Mouse (Mus musculus): Measurements from ENCODE around the gene Snx32. TPM values are rescaled to one million over a fixed set of nuclear protein-coding genes. Genes with fewer than 3 reads are reported as not detected.

Snx32 gene
- polyA plus RNA-seq, 1 experiment from 2014 or later: 8.6 TPM

GRCm38 (mm10) chr19:5516906-5517505, 6.7 kb upstream of the Snx32 start:
- Histone ChIP-seq H3K9me3 (ENCODE audit: control insufficient read depth, low read length) (no peaks in the 10 kb centered on the region), H3K9ac (ENCODE audit: low read length) (no peak overlapping the region), H3K4me2 (ENCODE audit: low read depth, severe bottlenecking) (no peak overlapping the region), H3K27ac (replicated peaks; ENCODE audit: low read depth, low read length) (no peak overlapping the region), H3K4me3 (ENCODE audit: low read depth, low read length) (no peak overlapping the region), H3K4me1 (ENCODE audit: control insufficient read depth, insufficient read depth, low read length) (no peaks in the 10 kb centered on the region), H3K36me3 (ENCODE audit: control insufficient read depth, insufficient read depth, low read length) (no peaks in the 10 kb centered on the region), H3K27me3 (ENCODE audit: control insufficient read depth, insufficient read depth, low read length) (no peaks in the 10 kb centered on the region)
- DNase-seq (ENCODE audit: low spot score): no peak
- 82% methylated on average over 8 of the region's 8 CpGs for WGBS
- no peak for ATAC-seq (ENCODE audit: insufficient number of reproducible peaks, low FRiP score, low TSS enrichment, low read depth)

- H3K4me2 ChIP-seq (ENCODE audit: low read depth, severe bottlenecking): no peak overlapping the region
- no peaks in the 10 kb centered on the region for H3K4me1 ChIP-seq (ENCODE audit: control insufficient read depth, insufficient read depth, low read length)
- ATAC-seq (ENCODE audit: insufficient number of reproducible peaks, low FRiP score, low TSS enrichment, low read depth): no peak
- no peak overlapping the region for H3K9ac ChIP-seq (ENCODE audit: low read length)
- H3K36me3 ChIP-seq (ENCODE audit: control insufficient read depth, insufficient read depth, low read length): no peaks in the 10 kb centered on the region
- DNase-seq (ENCODE audit: low spot score): no peak
- no peak overlapping the region for H3K4me3 ChIP-seq (ENCODE audit: low read depth, low read length)
- no peak overlapping the region for H3K27ac ChIP-seq (replicated peaks; ENCODE audit: low read depth, low read length)
- WGBS: 86% methylated on average over 7 of the region's 7 CpGs
- H3K27me3 ChIP-seq (ENCODE audit: control insufficient read depth, insufficient read depth, low read length): no peaks in the 10 kb centered on the region
- no peaks in the 10 kb centered on the region for H3K9me3 ChIP-seq (ENCODE audit: control insufficient read depth, low read length)
Observed at GRCm38 (mm10) chr19:5515840-5516777, 5.8 kb upstream of the Snx32 start.

GRCm38 (mm10) chr19:5513005-5513349, 2.6 kb upstream of the Snx32 start:
- Histone ChIP-seq H3K4me2 (ENCODE audit: low read depth, severe bottlenecking) (no peak overlapping the region), H3K4me3 (ENCODE audit: low read depth, low read length) (no peak overlapping the region), H3K4me1 (ENCODE audit: control insufficient read depth, insufficient read depth, low read length) (peaks cover 10% of the 10 kb centered on the region; the same call in 1 of the 2 replicates), H3K27me3 (ENCODE audit: control insufficient read depth, insufficient read depth, low read length) (no peaks in the 10 kb centered on the region), H3K9ac (ENCODE audit: low read length) (no peak overlapping the region), H3K9me3 (ENCODE audit: control insufficient read depth, low read length) (no peaks in the 10 kb centered on the region), H3K36me3 (ENCODE audit: control insufficient read depth, insufficient read depth, low read length) (no peaks in the 10 kb centered on the region), H3K27ac (replicated peaks; ENCODE audit: low read depth, low read length) (no peak overlapping the region)
- WGBS: 81% methylated on average over 3 of the region's 3 CpGs
- ATAC-seq (ENCODE audit: insufficient number of reproducible peaks, low FRiP score, low TSS enrichment, low read depth) (no peak), DNase-seq (ENCODE audit: low spot score) (no peak)

- 86% methylated on average over 12 of the region's 12 CpGs for WGBS
- DNase-seq (ENCODE audit: low spot score) (no peak), ATAC-seq (ENCODE audit: insufficient number of reproducible peaks, low FRiP score, low TSS enrichment, low read depth) (no peak)
- no peak overlapping the region for H3K4me2 ChIP-seq (ENCODE audit: low read depth, severe bottlenecking)
- H3K36me3 ChIP-seq (ENCODE audit: control insufficient read depth, insufficient read depth, low read length): no peaks in the 10 kb centered on the region
- no peaks in the 10 kb centered on the region for H3K9me3 ChIP-seq (ENCODE audit: control insufficient read depth, low read length)
- peaks cover 10% of the 10 kb centered on the region; the same call in 1 of the 2 replicates for H3K4me1 ChIP-seq (ENCODE audit: control insufficient read depth, insufficient read depth, low read length)
- no peak overlapping the region for H3K27ac ChIP-seq (replicated peaks; ENCODE audit: low read depth, low read length)
- H3K4me3 ChIP-seq (ENCODE audit: low read depth, low read length): no peak overlapping the region
- H3K9ac ChIP-seq (ENCODE audit: low read length): no peak overlapping the region
- no peaks in the 10 kb centered on the region for H3K27me3 ChIP-seq (ENCODE audit: control insufficient read depth, insufficient read depth, low read length)
Observed at GRCm38 (mm10) chr19:5512091-5513004, 2.0 kb upstream of the Snx32 start.

GRCm38 (mm10) chr19:5511074-5511632, 815 bp upstream of the Snx32 start:
- H3K36me3 ChIP-seq (ENCODE audit: control insufficient read depth, insufficient read depth, low read length): no peaks in the 10 kb centered on the region
- peak overlapping the region; percentile 65 for H3K4me2 ChIP-seq (ENCODE audit: low read depth, severe bottlenecking)
- H3K27ac ChIP-seq (replicated peaks; ENCODE audit: low read depth, low read length): no peak overlapping the region
- DNase-seq (ENCODE audit: low spot score): no peak
- peak overlapping the region; percentile 62 for H3K9ac ChIP-seq (ENCODE audit: low read length)
- no peak for ATAC-seq (ENCODE audit: insufficient number of reproducible peaks, low FRiP score, low TSS enrichment, low read depth)
- H3K4me1 ChIP-seq (ENCODE audit: control insufficient read depth, insufficient read depth, low read length): peaks cover 10% of the 10 kb centered on the region; the same call in 1 of the 2 replicates
- H3K27me3 ChIP-seq (ENCODE audit: control insufficient read depth, insufficient read depth, low read length): no peaks in the 10 kb centered on the region
- no peaks in the 10 kb centered on the region for H3K9me3 ChIP-seq (ENCODE audit: control insufficient read depth, low read length)
- peak overlapping the region; percentile 37 for H3K4me3 ChIP-seq (ENCODE audit: low read depth, low read length)
- WGBS: 49% methylated on average over 15 of the region's 15 CpGs

GRCm38 (mm10) chr19:5503687-5504086, 6.7 kb downstream of the Snx32 start, which contains the start of gene 1700020D05Rik:
TSS of gene 1700020D05Rik (minus strand) at chr19:5503787.
- ATAC-seq (ENCODE audit: insufficient number of reproducible peaks, low FRiP score, low TSS enrichment, low read depth) (no peak), DNase-seq (ENCODE audit: low spot score) (no peak)
- H3K4me2 ChIP-seq (ENCODE audit: low read depth, severe bottlenecking): no peak within 1 kb of the TSS
- H3K36me3 ChIP-seq (ENCODE audit: control insufficient read depth, insufficient read depth, low read length): no peaks in the 10 kb centered on the region
- H3K9me3 ChIP-seq (ENCODE audit: control insufficient read depth, low read length): no peaks in the 10 kb centered on the region
- H3K4me1 ChIP-seq (ENCODE audit: control insufficient read depth, insufficient read depth, low read length): no peaks in the 10 kb centered on the region
- no peak within 1 kb of the TSS for H3K9ac ChIP-seq (ENCODE audit: low read length)
- no peak within 1 kb of the TSS for H3K27ac ChIP-seq (replicated peaks; ENCODE audit: low read depth, low read length)
- no peak within 1 kb of the TSS for H3K4me3 ChIP-seq (ENCODE audit: low read depth, low read length)
- no peaks in the 10 kb centered on the region for H3K27me3 ChIP-seq (ENCODE audit: control insufficient read depth, insufficient read depth, low read length)
- WGBS: 39% methylated on average over 17 of the region's 17 CpGs

GRCm38 (mm10) chr19:5500330-5500875, 9.9 kb downstream of the Snx32 start:
- H3K4me1 ChIP-seq (ENCODE audit: control insufficient read depth, insufficient read depth, low read length): no peaks in the 10 kb centered on the region
- no peaks in the 10 kb centered on the region for H3K27me3 ChIP-seq (ENCODE audit: control insufficient read depth, insufficient read depth, low read length)
- no peak for ATAC-seq (ENCODE audit: insufficient number of reproducible peaks, low FRiP score, low TSS enrichment, low read depth)
- H3K4me2 ChIP-seq (ENCODE audit: low read depth, severe bottlenecking): no peak overlapping the region
- no peak overlapping the region for H3K9ac ChIP-seq (ENCODE audit: low read length)
- H3K36me3 ChIP-seq (ENCODE audit: control insufficient read depth, insufficient read depth, low read length): peaks cover 9% of the 10 kb centered on the region
- H3K9me3 ChIP-seq (ENCODE audit: control insufficient read depth, low read length): no peaks in the 10 kb centered on the region
- no peak overlapping the region for H3K27ac ChIP-seq (replicated peaks; ENCODE audit: low read depth, low read length)
- H3K4me3 ChIP-seq (ENCODE audit: low read depth, low read length): no peak overlapping the region
- DNase-seq (ENCODE audit: low spot score): no peak
- WGBS: 92% methylated on average over 2 of the region's 2 CpGs

GRCm38 (mm10) chr19:5496052-5496370, 14.3 kb downstream of the Snx32 start:
- 86% methylated on average over 16 of the region's 16 CpGs for WGBS
- H3K9me3 ChIP-seq (ENCODE audit: control insufficient read depth, low read length): no peaks in the 10 kb centered on the region
- no peak overlapping the region for H3K27ac ChIP-seq (replicated peaks; ENCODE audit: low read depth, low read length)
- no peaks in the 10 kb centered on the region for H3K27me3 ChIP-seq (ENCODE audit: control insufficient read depth, insufficient read depth, low read length)
- no peak overlapping the region for H3K4me3 ChIP-seq (ENCODE audit: low read depth, low read length)
- 0 out of 2 replicates have a peak, but pooled peaks cover 5% of the 10 kb centered on the region for H3K4me1 ChIP-seq (ENCODE audit: control insufficient read depth, insufficient read depth, low read length)
- DNase-seq (ENCODE audit: low spot score): no peak
- ATAC-seq (ENCODE audit: insufficient number of reproducible peaks, low FRiP score, low TSS enrichment, low read depth): no peak
- H3K36me3 ChIP-seq (ENCODE audit: control insufficient read depth, insufficient read depth, low read length): peaks cover 27% of the 10 kb centered on the region
- H3K9ac ChIP-seq (ENCODE audit: low read length): no peak overlapping the region
- no peak overlapping the region for H3K4me2 ChIP-seq (ENCODE audit: low read depth, severe bottlenecking)

All from limb, embryonic 11.5 days (tissue).